Mouse (Mus musculus) thymus, postnatal 25 days (tissue): ENCODE measurements around the gene Tmem132d.

Experiments
- DNase-seq: peaks from one replicate; pipeline ENCODE4 v3.0.0; 2022

Gene Tmem132d

GRCm38 (mm10) chr5:128204685-128205320 is 228.1 kb downstream of the Tmem132d start:
- DNase-seq, result no peak

- DNase-seq, result no peak
Measured at GRCm38 (mm10) chr5:128203879-128204581, 228.8 kb downstream of the Tmem132d start.

DNA sequence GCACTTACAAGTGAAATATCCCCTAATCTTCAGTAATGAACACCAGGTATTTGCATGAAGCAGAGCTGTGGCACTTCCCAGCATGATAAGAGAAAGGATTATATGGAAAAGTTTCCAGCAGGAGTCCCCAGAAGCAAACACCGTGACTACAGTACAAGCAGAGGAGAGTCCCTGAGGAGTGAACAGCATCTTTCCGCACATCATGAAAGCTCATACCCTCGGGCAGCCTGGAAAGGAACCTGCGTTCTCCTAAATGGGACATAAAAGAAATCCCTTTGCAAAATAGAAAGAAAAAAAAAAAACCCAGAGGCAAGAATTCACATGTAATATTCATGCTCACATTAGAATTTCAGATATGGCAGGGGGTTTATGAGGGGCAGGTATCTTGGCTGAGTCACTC is 238.8 kb downstream of the Tmem132d start:
- DNase-seq, result no peak

DNA sequence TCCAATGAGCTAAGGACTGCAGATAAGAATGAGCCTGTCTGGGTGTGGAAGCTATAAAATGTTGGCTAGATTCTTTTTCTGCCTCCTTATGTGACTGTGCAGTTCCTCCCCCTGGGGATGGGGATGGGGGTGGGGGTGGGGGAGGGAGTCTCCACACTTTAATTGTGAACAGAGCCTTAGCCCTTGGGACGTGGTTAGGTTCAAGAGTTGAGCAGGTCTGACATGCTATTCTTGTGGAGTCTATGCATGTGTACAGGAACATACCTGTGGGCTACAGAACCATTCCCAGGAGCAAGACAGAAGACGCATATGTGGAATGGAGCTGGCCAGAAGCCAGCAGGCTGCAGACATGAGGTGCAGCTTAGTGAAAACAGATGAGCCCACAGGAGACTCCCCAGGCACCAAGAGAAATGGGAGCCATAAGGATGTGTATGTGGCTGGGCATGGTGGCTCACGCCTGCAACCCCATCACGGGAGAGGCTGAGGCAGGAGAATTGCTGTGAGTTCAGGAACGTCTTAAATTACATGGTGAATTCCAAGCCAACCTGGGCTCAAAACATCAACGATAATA is 240.3 kb downstream of the Tmem132d start:
- no peak for DNase-seq

GRCm38 (mm10) chr5:128191710-128192109 is 241.2 kb downstream of the Tmem132d start:
- DNase-seq, result no peak

DNA sequence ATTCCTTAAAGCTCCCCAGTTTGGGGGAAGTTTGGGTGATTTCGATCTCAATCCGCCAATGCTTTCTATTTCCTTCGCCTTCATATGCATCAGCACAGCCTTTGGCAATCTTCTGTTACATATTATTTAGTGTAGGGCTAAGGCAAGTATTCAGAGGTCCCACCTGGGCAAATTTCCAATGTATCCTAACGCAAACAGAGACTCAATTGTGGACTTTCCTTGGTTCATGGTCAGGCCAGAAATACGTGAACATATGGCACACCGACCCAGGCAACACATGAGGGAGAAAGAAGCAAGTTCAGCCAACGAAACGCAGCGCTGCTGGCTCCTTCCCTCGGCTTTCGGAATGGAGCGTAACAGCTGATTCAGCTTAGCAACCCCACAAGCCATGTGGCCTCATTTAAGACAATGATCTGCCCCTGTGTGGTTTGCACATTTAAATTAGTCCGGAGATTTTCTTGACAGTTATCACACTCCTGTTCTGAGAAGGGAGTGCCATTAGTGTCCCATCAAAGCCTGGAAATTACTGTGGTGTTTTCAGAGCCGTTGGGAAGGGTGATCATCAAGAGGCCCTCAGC is 242.5 kb downstream of the Tmem132d start:
- DNase-seq, result no peak

- DNase-seq, result no peak
Measured at GRCm38 (mm10) chr5:128176234-128176633, 256.6 kb downstream of the Tmem132d start.

GRCm38 (mm10) chr5:128158901-128159675 is 273.8 kb downstream of the Tmem132d start:
- no peak for DNase-seq

DNA sequence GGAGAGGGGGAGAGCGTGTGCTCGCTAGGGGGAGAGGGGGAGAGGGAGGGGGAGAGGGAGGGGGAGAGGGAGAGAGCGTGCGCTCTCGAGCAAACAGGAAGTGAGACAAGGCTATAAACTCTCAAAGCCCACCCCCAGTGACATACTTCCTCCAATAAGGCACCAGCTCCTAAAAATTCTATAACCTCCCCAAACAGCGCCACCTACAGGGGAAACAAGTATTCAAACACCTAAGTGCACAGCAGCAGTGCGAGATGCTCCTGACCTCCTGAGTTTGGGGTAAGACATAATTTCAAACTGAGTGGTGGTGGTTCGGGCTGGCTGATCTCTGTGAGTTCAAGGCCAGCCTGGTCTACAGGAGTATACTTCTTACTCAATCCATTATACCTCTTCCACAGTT is 281.4 kb downstream of the Tmem132d start:
- DNase-seq, result no peak

GRCm38 (mm10) chr5:128146901-128147645 is 285.8 kb downstream of the Tmem132d start:
- DNase-seq, result no peak

- no peak for DNase-seq
Measured at GRCm38 (mm10) chr5:128144799-128145198, 288.1 kb downstream of the Tmem132d start.

- no peak for DNase-seq
Measured at GRCm38 (mm10) chr5:128136818-128137217, 296.1 kb downstream of the Tmem132d start.

DNA sequence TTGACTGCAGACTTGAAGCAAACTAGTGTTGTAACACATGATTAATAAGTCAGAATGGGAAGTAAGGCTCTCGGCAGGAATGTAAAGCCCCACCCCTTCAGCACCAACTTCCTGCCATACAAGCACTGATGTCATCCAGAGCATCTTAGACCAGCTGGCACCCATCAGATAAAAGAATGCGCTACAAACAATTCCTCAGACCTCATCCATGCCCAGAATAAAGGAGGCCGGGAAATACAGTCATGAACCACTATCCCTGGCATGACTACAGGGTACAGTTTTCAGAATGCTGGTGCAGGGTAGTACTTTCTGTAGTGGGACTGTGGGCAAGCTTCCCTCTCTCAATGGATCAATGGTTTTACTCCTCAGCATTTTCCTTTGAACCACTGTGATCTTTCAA is 310.2 kb downstream of the Tmem132d start:
- no peak for DNase-seq

DNA sequence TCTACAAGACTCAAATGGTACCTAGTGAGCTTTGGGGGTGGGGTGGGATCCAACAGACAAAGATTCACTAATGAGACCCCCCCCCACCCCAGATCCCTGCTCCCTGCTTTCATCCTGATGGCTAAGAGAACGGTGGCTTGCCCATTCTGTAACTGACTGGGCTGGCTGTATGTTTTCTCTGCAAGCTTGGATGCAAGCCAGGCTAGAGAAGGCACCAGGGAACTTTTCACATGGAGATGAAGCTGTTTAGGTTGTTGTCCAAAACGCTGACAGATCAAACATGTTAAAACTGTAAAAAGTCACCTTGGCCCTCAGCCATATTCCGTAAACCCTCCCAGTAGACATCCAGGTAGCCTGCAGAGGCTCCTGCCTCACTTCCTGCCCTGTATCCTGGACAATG is 313.7 kb downstream of the Tmem132d start:
- no peak for DNase-seq

DNA sequence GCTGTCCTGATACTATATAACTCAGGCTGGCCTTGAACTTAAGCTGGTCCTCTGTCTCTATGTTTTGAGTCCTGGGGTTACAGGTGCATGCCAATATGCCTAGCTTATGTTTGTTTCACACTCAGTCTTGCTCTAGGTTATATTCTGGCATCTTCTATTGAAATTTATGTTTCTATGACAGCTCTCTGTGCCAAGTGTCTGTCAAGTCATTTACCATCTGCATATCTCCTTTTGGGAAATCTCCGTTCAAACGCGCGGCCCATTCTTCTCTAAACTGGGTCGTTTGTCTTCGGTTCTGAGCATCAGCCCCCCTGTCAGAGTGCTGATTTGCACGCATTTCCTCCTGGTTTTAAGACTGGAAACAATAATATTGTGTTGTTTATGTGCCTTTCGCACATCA is 319.8 kb downstream of the Tmem132d start:
- DNase-seq, result no peak

GRCm38 (mm10) chr5:128112518-128112917 is 320.4 kb downstream of the Tmem132d start:
- DNase-seq, result no peak

DNA sequence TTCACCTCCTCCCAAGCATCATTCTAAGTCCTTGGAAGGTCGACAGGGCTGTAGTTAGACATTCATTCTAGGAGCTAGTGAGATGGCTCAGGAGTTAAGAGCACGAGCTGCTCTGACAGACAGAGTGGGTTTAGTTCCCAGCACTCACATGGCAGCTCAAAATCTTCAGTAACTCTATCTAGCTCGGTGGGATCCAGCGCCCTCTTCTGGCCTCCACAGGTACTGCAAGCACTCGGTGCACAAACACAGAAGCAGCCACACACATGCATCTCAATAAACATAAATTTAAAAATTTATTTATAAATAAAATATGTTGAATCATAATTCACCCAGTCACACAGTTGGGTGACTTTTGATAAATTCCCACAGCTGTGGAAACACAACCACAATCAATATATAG is 321.2 kb downstream of the Tmem132d start:
- DNase-seq, result no peak

GRCm38 (mm10) chr5:128102556-128102955 is 330.3 kb downstream of the Tmem132d start:
- DNase-seq, result no peak

DNA sequence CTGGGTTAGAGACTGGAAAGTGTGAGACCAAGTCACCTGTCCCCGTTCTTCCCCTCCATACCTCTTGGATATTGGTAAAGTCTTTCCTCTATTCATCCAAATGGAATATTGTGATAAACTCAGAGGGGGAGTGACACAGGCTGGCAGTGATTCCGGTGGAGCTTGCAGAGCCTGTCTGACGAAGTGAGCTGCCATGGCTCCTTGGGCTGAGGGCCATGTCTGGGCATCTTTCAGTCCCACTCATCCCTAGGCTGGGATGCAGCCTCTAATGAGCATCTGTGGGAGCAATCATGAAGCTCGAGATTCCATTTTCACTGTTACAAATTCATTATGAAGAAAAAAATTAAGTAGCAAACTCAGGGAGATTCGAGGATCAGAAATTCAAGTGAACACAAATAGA is 332.5 kb downstream of the Tmem132d start:
- no peak for DNase-seq

GRCm38 (mm10) chr5:128099439-128099838 is 333.4 kb downstream of the Tmem132d start:
- DNase-seq, result no peak

DNA sequence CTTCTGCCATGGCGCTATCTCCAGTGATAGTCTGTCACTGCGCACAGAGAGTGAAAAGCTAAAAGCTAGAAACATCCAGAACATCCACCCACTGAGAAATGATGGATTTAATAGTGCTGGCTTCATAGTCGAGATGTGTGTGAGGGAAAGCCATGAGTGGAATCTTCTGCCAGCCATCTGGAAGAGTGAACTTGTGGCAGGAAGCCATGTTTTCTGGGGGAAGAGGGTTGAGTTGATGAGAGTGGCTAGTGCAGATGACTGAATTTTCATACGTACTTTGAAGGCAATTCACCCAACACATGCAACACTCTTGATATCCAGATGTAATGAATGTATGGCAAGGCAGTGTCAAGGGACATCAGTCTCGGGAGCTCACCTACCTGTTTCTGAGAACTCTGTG is 342.3 kb downstream of the Tmem132d start:
- DNase-seq, result no peak

GRCm38 (mm10) chr5:128075456-128075855 is 357.4 kb downstream of the Tmem132d start:
- no peak for DNase-seq

DNA sequence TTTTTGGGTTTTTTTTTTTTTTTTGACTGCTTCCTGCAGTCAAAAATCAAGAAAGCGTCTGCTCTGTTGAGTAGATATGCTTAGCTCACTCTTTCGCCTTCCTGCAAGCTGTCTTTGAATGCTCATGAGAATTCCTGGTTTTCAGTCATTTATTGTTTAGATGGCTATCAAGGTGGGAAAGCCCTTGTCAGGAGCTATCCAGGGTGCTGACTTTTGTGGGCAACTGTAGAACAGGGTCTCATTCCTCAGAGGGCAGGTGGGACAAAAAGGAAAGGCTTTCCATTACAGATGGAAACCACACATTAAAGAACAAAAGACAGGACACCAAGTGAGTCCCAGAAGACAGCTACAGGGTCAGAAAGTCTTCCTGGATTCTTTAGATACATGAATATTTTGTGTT is 360.3 kb downstream of the Tmem132d start:
- DNase-seq, result no peak
